ENCODE assay signal across 31 mouse cellular contexts in the genomic region with DNA sequence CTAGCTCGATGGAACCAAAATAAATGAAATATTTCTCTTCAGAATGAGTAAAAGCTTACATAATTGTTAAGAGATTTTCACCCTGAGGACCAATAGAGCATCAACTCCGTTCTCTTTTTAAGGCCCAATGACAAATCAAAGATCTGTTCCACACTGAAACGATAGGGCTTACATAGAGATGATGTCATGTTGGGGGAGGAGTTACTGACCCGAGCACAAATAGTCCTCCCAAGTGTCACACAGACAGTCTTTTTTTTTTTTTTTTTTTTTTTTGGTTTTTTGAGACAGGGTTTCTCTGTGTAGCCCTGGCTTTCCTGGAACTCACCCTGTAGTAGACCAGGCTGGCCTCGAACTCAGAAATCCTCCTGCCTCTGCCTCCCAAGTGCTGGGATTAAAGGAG. TPM values are rescaled to one million over a fixed set of nuclear protein-coding genes. Genes with fewer than 3 reads are reported as not detected.
"Had no signal": no experiment of that assay in that cellular context is flagged by ENCODE, and none has a peak within 500 bp of the region (broad histone marks: within the 10 kb centered on the region; RNA-seq: fewer than 3 reads in every experiment).

No protein-coding gene starts in this region.

- H3K9ac ChIP-seq: limb, embryonic 12.5 days; limb, embryonic 13.5 days; limb, embryonic 15.5 days; liver, embryonic 12.5 days; liver, embryonic 13.5 days; liver, embryonic 14.5 days; liver, embryonic 15.5 days; liver, postnatal 0 days; lung, embryonic 14.5 days; lung, embryonic 15.5 days; midbrain, embryonic 12.5 days; midbrain, embryonic 13.5 days; midbrain, embryonic 15.5 days; neural tube, embryonic 12.5 days had no signal

- H3K9me3 ChIP-seq: limb, embryonic 10.5 days; limb, embryonic 12.5 days; limb, embryonic 13.5 days; limb, embryonic 15.5 days; liver, embryonic 12.5 days; liver, embryonic 13.5 days; liver, embryonic 15.5 days; lung, embryonic 15.5 days; midbrain, embryonic 12.5 days; midbrain, embryonic 13.5 days; midbrain, embryonic 15.5 days had no signal

- DNase-seq: liver; liver, embryonic 13.5 days; liver, postnatal 0 days; lung, adult 18-20 months; lung, adult 2 months; lung, embryonic 14.5 days; lung, postnatal 10 days; lung, postnatal 14 days; lung, postnatal 36 days; lung, postnatal 4 days; midbrain, embryonic 14.5 days had no signal

- H3K27ac ChIP-seq: limb, embryonic 10.5 days; limb, embryonic 12.5 days; limb, embryonic 13.5 days; limb, embryonic 15.5 days; liver, embryonic 12.5 days; liver, embryonic 13.5 days; liver, embryonic 14.5 days; liver, embryonic 15.5 days; lung, embryonic 15.5 days; macrophage; midbrain, embryonic 10.5 days; midbrain, embryonic 12.5 days; midbrain, embryonic 13.5 days; midbrain, embryonic 15.5 days; neural tube, embryonic 12.5 days had no signal

- H3K36me3 ChIP-seq: limb, embryonic 13.5 days; limb, embryonic 15.5 days; liver, embryonic 13.5 days; liver, embryonic 15.5 days; lung, embryonic 15.5 days; midbrain, embryonic 15.5 days had no signal

- H3K4me3 ChIP-seq: limb, embryonic 10.5 days; limb, embryonic 12.5 days; limb, embryonic 13.5 days; limb, embryonic 15.5 days; liver, embryonic 12.5 days; liver, embryonic 13.5 days; liver, embryonic 15.5 days; lung, embryonic 15.5 days; midbrain, embryonic 10.5 days; midbrain, embryonic 12.5 days; midbrain, embryonic 13.5 days; midbrain, embryonic 15.5 days; myocyte; neural tube, embryonic 12.5 days had no signal

- H3K4me1 ChIP-seq: limb, embryonic 10.5 days; limb, embryonic 15.5 days; liver, embryonic 12.5 days; liver, embryonic 13.5 days; liver, embryonic 15.5 days; megakaryocyte, embryonic 14.5 days had no signal

RNA-seq across cellular contexts. Expression of a gene that starts 45.3 kb away (rescaled TPM):
- total RNA-seq: megakaryocyte progenitor cell, adult 5-6 weeks; megakaryocyte, adult 5-6 weeks; megakaryocyte-erythroid progenitor cell, adult 5-6 weeks; monocyte, adult 5-6 weeks had no signal
- polyA plus RNA-seq: macrophage had no signal
